Mouse (Mus musculus): ENCODE results near the gene Slc2a2. TPM values are rescaled to one million over a fixed set of nuclear protein-coding genes. Genes with fewer than 3 reads are reported as not detected.

The Slc2a2 gene
- polyA plus RNA-seq, 2 experiments = 7.6 to 24.4 TPM

- no peak for DNase-seq (ENCODE audit: low read depth in 3 of 3, low spot score in 3 of 3)
- H3K27me3 ChIP-seq (ENCODE audit: control insufficient read depth, insufficient read depth, low read length) = no peaks in the 10 kb centered on the region
- TF ChIP-seq EP300 (IDR thresholded peaks at IDR 0.05; ENCODE audit: low read depth) (no peak), CTCF (IDR thresholded peaks at IDR 0.05; ENCODE audit: low read depth) (no peak)
- WGBS (ENCODE audit: insufficient replicate concordance) = 63% methylated on average over 13 of the region's 13 CpGs
- no peak; the same call in 1 of the 2 replicates for ATAC-seq (ENCODE audit: insufficient read depth)
- 0 out of 2 replicates have a peak overlapping the region, but pooled peaks have one; percentile 11 for H3K4me2 ChIP-seq (ENCODE audit: low read depth)
- H3K9ac ChIP-seq (replicated peaks) = no peak overlapping the region
- H3K9me3 ChIP-seq (ENCODE audit: control insufficient read depth, low read length) = no peaks in the 10 kb centered on the region
- H3K36me3 ChIP-seq (replicated peaks; ENCODE audit: control insufficient read depth, insufficient read depth, low read depth) = no peaks in the 10 kb centered on the region
- H3K4me1 ChIP-seq (replicated peaks; ENCODE audit: control insufficient read depth in 2 of 2, insufficient read depth in 2 of 2, low read length in 1 of 2) = peaks cover 0 to 2% of the 10 kb centered on the region in 2 experiments; a peak in 2 of 4 replicates
- no peak overlapping the region for H3K27ac ChIP-seq
- no peak overlapping the region for H3K4me3 ChIP-seq (ENCODE audit: insufficient read depth in 1 of 2, low read depth in 2 of 2, low read length in 2 of 2)
Observed at GRCm38 (mm10) chr3:28695608-28696007, 2.1 kb upstream of the Slc2a2 start.

- H3K4me2 ChIP-seq (ENCODE audit: low read depth) = no peak overlapping the region
- TF ChIP-seq CTCF (IDR thresholded peaks at IDR 0.05; ENCODE audit: low read depth) (no peak), EP300 (IDR thresholded peaks at IDR 0.05; ENCODE audit: low read depth) (no peak)
- 76% methylated on average over 10 of the region's 10 CpGs for WGBS (ENCODE audit: insufficient replicate concordance)
- H3K9ac ChIP-seq (replicated peaks) = no peak overlapping the region
- no peak overlapping the region for H3K27ac ChIP-seq
- peaks cover 0 to 2% of the 10 kb centered on the region in 2 experiments; a peak in 2 of 4 replicates for H3K4me1 ChIP-seq (replicated peaks; ENCODE audit: control insufficient read depth in 2 of 2, insufficient read depth in 2 of 2, low read length in 1 of 2)
- H3K27me3 ChIP-seq (ENCODE audit: control insufficient read depth, insufficient read depth, low read length) = no peaks in the 10 kb centered on the region
- H3K4me3 ChIP-seq (ENCODE audit: insufficient read depth in 1 of 2, low read depth in 2 of 2, low read length in 2 of 2) = no peak overlapping the region
- no peak for DNase-seq (ENCODE audit: low read depth in 3 of 3, low spot score in 3 of 3)
- H3K36me3 ChIP-seq (replicated peaks; ENCODE audit: control insufficient read depth, insufficient read depth, low read depth) = no peaks in the 10 kb centered on the region
- ATAC-seq (ENCODE audit: insufficient read depth) = no peak
- H3K9me3 ChIP-seq (ENCODE audit: control insufficient read depth, low read length) = no peaks in the 10 kb centered on the region
Observed at GRCm38 (mm10) chr3:28696162-28696561, 1.5 kb upstream of the Slc2a2 start.

GRCm38 (mm10) chr3:28699601-28700000 is 1.9 kb downstream of the Slc2a2 start:
- Histone ChIP-seq H3K9me3 (ENCODE audit: control insufficient read depth, low read length) (no peaks in the 10 kb centered on the region), H3K4me3 (ENCODE audit: insufficient read depth in 1 of 2, low read depth in 2 of 2, low read length in 2 of 2) (peak overlapping the region in 1 of 2 experiments; percentile 33; a peak in 1 of 4 replicates), H3K4me2 (ENCODE audit: low read depth) (peak overlapping the region; percentile 41), H3K4me1 (replicated peaks; ENCODE audit: control insufficient read depth in 2 of 2, insufficient read depth in 2 of 2, low read length in 1 of 2) (peaks cover 0 to 2% of the 10 kb centered on the region in 2 experiments; a peak in 2 of 4 replicates), H3K9ac (replicated peaks) (no peak overlapping the region), H3K27me3 (ENCODE audit: control insufficient read depth, insufficient read depth, low read length) (no peaks in the 10 kb centered on the region), H3K36me3 (replicated peaks; ENCODE audit: control insufficient read depth, insufficient read depth, low read depth) (no peaks in the 10 kb centered on the region), H3K27ac (no peak overlapping the region)
- 41% methylated on average over 4 of the region's 4 CpGs for WGBS (ENCODE audit: insufficient replicate concordance)
- ATAC-seq (ENCODE audit: insufficient read depth) = no peak
- TF ChIP-seq CTCF (IDR thresholded peaks at IDR 0.05; ENCODE audit: low read depth) (no peak), EP300 (IDR thresholded peaks at IDR 0.05; ENCODE audit: low read depth) (no peak)
- DNase-seq (ENCODE audit: low read depth in 3 of 3, low spot score in 3 of 3) = no peak

GRCm38 (mm10) chr3:28705522-28706137 is 7.9 kb downstream of the Slc2a2 start:
- 14% methylated on average over 10 of the region's 10 CpGs for WGBS (ENCODE audit: insufficient replicate concordance)
- no peak for DNase-seq (ENCODE audit: low read depth in 3 of 3, low spot score in 3 of 3)
- no peak for ATAC-seq (ENCODE audit: insufficient read depth)
- no peak overlapping the region for H3K4me3 ChIP-seq (ENCODE audit: insufficient read depth in 1 of 2, low read depth in 2 of 2, low read length in 2 of 2)
- no peaks in the 10 kb centered on the region for H3K27me3 ChIP-seq (ENCODE audit: control insufficient read depth, insufficient read depth, low read length)
- no peaks in the 10 kb centered on the region for H3K9me3 ChIP-seq (ENCODE audit: control insufficient read depth, low read length)
- peaks cover 0 to 5% of the 10 kb centered on the region in 2 experiments; a peak in 2 of 4 replicates for H3K4me1 ChIP-seq (replicated peaks; ENCODE audit: control insufficient read depth in 2 of 2, insufficient read depth in 2 of 2, low read length in 1 of 2)
- no peak overlapping the region for H3K27ac ChIP-seq
- H3K4me2 ChIP-seq (ENCODE audit: low read depth) = peak overlapping the region; percentile 24
- no peaks in the 10 kb centered on the region for H3K36me3 ChIP-seq (replicated peaks; ENCODE audit: control insufficient read depth, insufficient read depth, low read depth)
- no peak overlapping the region for H3K9ac ChIP-seq (replicated peaks)
- no peak for TF ChIP-seq CTCF (IDR thresholded peaks at IDR 0.05; ENCODE audit: low read depth)
- TF ChIP-seq EP300 (IDR thresholded peaks at IDR 0.05; ENCODE audit: low read depth) = no peak

- no peaks in the 10 kb centered on the region for H3K36me3 ChIP-seq (replicated peaks; ENCODE audit: control insufficient read depth, insufficient read depth, low read depth)
- H3K9me3 ChIP-seq (ENCODE audit: control insufficient read depth, low read length) = no peaks in the 10 kb centered on the region
- H3K9ac ChIP-seq (replicated peaks) = no peak overlapping the region
- DNase-seq (ENCODE audit: low read depth in 3 of 3, low spot score in 3 of 3) (no peak), ATAC-seq (ENCODE audit: insufficient read depth) (no peak)
- no peak overlapping the region for H3K27ac ChIP-seq
- H3K4me3 ChIP-seq (ENCODE audit: insufficient read depth in 1 of 2, low read depth in 2 of 2, low read length in 2 of 2) = no peak overlapping the region
- TF ChIP-seq CTCF (IDR thresholded peaks at IDR 0.05; ENCODE audit: low read depth) (no peak), EP300 (IDR thresholded peaks at IDR 0.05; ENCODE audit: low read depth) (no peak)
- H3K4me1 ChIP-seq (replicated peaks; ENCODE audit: control insufficient read depth in 2 of 2, insufficient read depth in 2 of 2, low read length in 1 of 2) = peaks cover 0 to 5% of the 10 kb centered on the region in 2 experiments; a peak in 2 of 4 replicates
- H3K4me2 ChIP-seq (ENCODE audit: low read depth) = no peak overlapping the region
- 45% methylated on average over 4 of the region's 4 CpGs for WGBS (ENCODE audit: insufficient replicate concordance)
- no peaks in the 10 kb centered on the region for H3K27me3 ChIP-seq (ENCODE audit: control insufficient read depth, insufficient read depth, low read length)
Observed at GRCm38 (mm10) chr3:28706736-28707135, 9.0 kb downstream of the Slc2a2 start.

All from liver, embryonic 14.5 days (tissue).